Mouse (Mus musculus): ENCODE measurements around the gene Samd14. TPM values are rescaled to one million over a fixed set of nuclear protein-coding genes. Genes with fewer than 3 reads are reported as not detected.

Samd14 gene
- polyA plus RNA-seq, 1 experiment from 2014 or later = 57.8 TPM

- peak overlapping the region; percentile 98 for H3K4me3 ChIP-seq (ENCODE audit: low read depth, low read length)
- H3K27me3 ChIP-seq (replicated peaks; ENCODE audit: control insufficient read depth, insufficient read depth, low read length) = no peaks in the 10 kb centered on the region
- ATAC-seq (replicated peaks; ENCODE audit: low FRiP score) (peak; percentile 46), DNase-seq (ENCODE audit: low spot score) (no peak)
- peaks cover 93% of the 10 kb centered on the region for H3K4me1 ChIP-seq (replicated peaks; ENCODE audit: control insufficient read depth, insufficient read depth, low read length)
- peak overlapping the region; percentile 74 for H3K27ac ChIP-seq (ENCODE audit: low read depth, low read length)
- peak overlapping the region; percentile 69 for H3K9ac ChIP-seq (ENCODE audit: low read depth, low read length)
- H3K9me3 ChIP-seq (ENCODE audit: control insufficient read depth, low read length) = no peaks in the 10 kb centered on the region
- 66% methylated on average over 16 of the region's 16 CpGs for WGBS
- peak overlapping the region; percentile 95 for H3K4me2 ChIP-seq
- peaks cover 58% of the 10 kb centered on the region for H3K36me3 ChIP-seq (ENCODE audit: control insufficient read depth, insufficient read depth, low read length)
These were observed 11.6 kb upstream of the Samd14 start for GRCm38 (mm10) chr11:94998041-94998531.

GRCm38 (mm10) chr11:95000128-95000527 is 9.6 kb upstream of the Samd14 start:
- no peak for ATAC-seq (replicated peaks; ENCODE audit: low FRiP score)
- Histone ChIP-seq H3K27ac (ENCODE audit: low read depth, low read length) (peak overlapping the region; percentile 75), H3K4me1 (replicated peaks; ENCODE audit: control insufficient read depth, insufficient read depth, low read length) (peaks cover 88% of the 10 kb centered on the region), H3K9ac (ENCODE audit: low read depth, low read length) (no peak overlapping the region; the same call in 1 of the 2 replicates), H3K4me2 (peak overlapping the region; percentile 95), H3K9me3 (ENCODE audit: control insufficient read depth, low read length) (no peaks in the 10 kb centered on the region), H3K27me3 (replicated peaks; ENCODE audit: control insufficient read depth, insufficient read depth, low read length) (no peaks in the 10 kb centered on the region), H3K36me3 (ENCODE audit: control insufficient read depth, insufficient read depth, low read length) (peaks cover 64% of the 10 kb centered on the region), H3K4me3 (ENCODE audit: low read depth, low read length) (no peak overlapping the region)
- DNase-seq (ENCODE audit: low spot score) = no peak
- WGBS = 54% methylated on average over 8 of the region's 8 CpGs

- Histone ChIP-seq H3K27ac (ENCODE audit: low read depth, low read length) (peak overlapping the region; percentile 75), H3K4me1 (replicated peaks; ENCODE audit: control insufficient read depth, insufficient read depth, low read length) (peaks cover 88% of the 10 kb centered on the region), H3K36me3 (ENCODE audit: control insufficient read depth, insufficient read depth, low read length) (peaks cover 68% of the 10 kb centered on the region), H3K4me3 (ENCODE audit: low read depth, low read length) (peak overlapping the region; percentile 20), H3K4me2 (peak overlapping the region; percentile 95), H3K27me3 (replicated peaks; ENCODE audit: control insufficient read depth, insufficient read depth, low read length) (no peaks in the 10 kb centered on the region), H3K9me3 (ENCODE audit: control insufficient read depth, low read length) (no peaks in the 10 kb centered on the region), H3K9ac (ENCODE audit: low read depth, low read length) (peak overlapping the region; percentile 41; the same call in 1 of the 2 replicates)
- DNase-seq (ENCODE audit: low spot score) = no peak
- ATAC-seq (replicated peaks; ENCODE audit: low FRiP score) = no peak
- 18% methylated on average over 4 of the region's 4 CpGs for WGBS
These were observed 9.1 kb upstream of the Samd14 start for GRCm38 (mm10) chr11:95000548-95000947.

- Histone ChIP-seq H3K4me3 (ENCODE audit: low read depth, low read length) (peak overlapping the region; percentile 20), H3K4me2 (peak overlapping the region; percentile 95), H3K4me1 (replicated peaks; ENCODE audit: control insufficient read depth, insufficient read depth, low read length) (peaks cover 87% of the 10 kb centered on the region), H3K9ac (ENCODE audit: low read depth, low read length) (peak overlapping the region; percentile 41; the same call in 1 of the 2 replicates), H3K36me3 (ENCODE audit: control insufficient read depth, insufficient read depth, low read length) (peaks cover 69% of the 10 kb centered on the region), H3K27ac (ENCODE audit: low read depth, low read length) (peak overlapping the region; percentile 75), H3K9me3 (ENCODE audit: control insufficient read depth, low read length) (no peaks in the 10 kb centered on the region), H3K27me3 (replicated peaks; ENCODE audit: control insufficient read depth, insufficient read depth, low read length) (no peaks in the 10 kb centered on the region)
- ATAC-seq (replicated peaks; ENCODE audit: low FRiP score) (no peak), DNase-seq (ENCODE audit: low spot score) (peak; percentile 59)
- WGBS = 4% methylated on average over 8 of the region's 8 CpGs
These were observed 8.6 kb upstream of the Samd14 start for GRCm38 (mm10) chr11:95001058-95001457.

- no peaks in the 10 kb centered on the region for H3K27me3 ChIP-seq (replicated peaks; ENCODE audit: control insufficient read depth, insufficient read depth, low read length)
- peaks cover 87% of the 10 kb centered on the region for H3K4me1 ChIP-seq (replicated peaks; ENCODE audit: control insufficient read depth, insufficient read depth, low read length)
- H3K4me2 ChIP-seq = no peak overlapping the region
- H3K27ac ChIP-seq (ENCODE audit: low read depth, low read length) = no peak overlapping the region
- no peak for ATAC-seq (replicated peaks; ENCODE audit: low FRiP score)
- DNase-seq (ENCODE audit: low spot score) = no peak
- H3K9me3 ChIP-seq (ENCODE audit: control insufficient read depth, low read length) = no peaks in the 10 kb centered on the region
- peaks cover 67% of the 10 kb centered on the region for H3K36me3 ChIP-seq (ENCODE audit: control insufficient read depth, insufficient read depth, low read length)
- 87% methylated on average over 21 of the region's 21 CpGs for WGBS
- no peak overlapping the region for H3K4me3 ChIP-seq (ENCODE audit: low read depth, low read length)
- H3K9ac ChIP-seq (ENCODE audit: low read depth, low read length) = no peak overlapping the region
These were observed 7.9 kb upstream of the Samd14 start for GRCm38 (mm10) chr11:95001584-95002347.

- ATAC-seq (replicated peaks; ENCODE audit: low FRiP score) = no peak
- H3K4me1 ChIP-seq (replicated peaks; ENCODE audit: control insufficient read depth, insufficient read depth, low read length) = peaks cover 88% of the 10 kb centered on the region
- H3K9ac ChIP-seq (ENCODE audit: low read depth, low read length) = peak overlapping the region; percentile 23; the same call in 1 of the 2 replicates
- H3K4me2 ChIP-seq = no peak overlapping the region
- no peaks in the 10 kb centered on the region for H3K27me3 ChIP-seq (replicated peaks; ENCODE audit: control insufficient read depth, insufficient read depth, low read length)
- H3K4me3 ChIP-seq (ENCODE audit: low read depth, low read length) = no peak overlapping the region
- H3K27ac ChIP-seq (ENCODE audit: low read depth, low read length) = no peak overlapping the region
- WGBS = 91% methylated on average over 8 of the region's 8 CpGs
- H3K36me3 ChIP-seq (ENCODE audit: control insufficient read depth, insufficient read depth, low read length) = peaks cover 62% of the 10 kb centered on the region
- DNase-seq (ENCODE audit: low spot score) = no peak
- H3K9me3 ChIP-seq (ENCODE audit: control insufficient read depth, low read length) = no peaks in the 10 kb centered on the region
These were observed 7.0 kb upstream of the Samd14 start for GRCm38 (mm10) chr11:95002705-95003104.

GRCm38 (mm10) chr11:95004136-95004936 is 5.3 kb upstream of the Samd14 start:
- peaks cover 48% of the 10 kb centered on the region for H3K36me3 ChIP-seq (ENCODE audit: control insufficient read depth, insufficient read depth, low read length)
- WGBS = 75% methylated on average over 12 of the region's 12 CpGs
- DNase-seq (ENCODE audit: low spot score) (no peak), ATAC-seq (replicated peaks; ENCODE audit: low FRiP score) (no peak)
- peaks cover 83% of the 10 kb centered on the region for H3K4me1 ChIP-seq (replicated peaks; ENCODE audit: control insufficient read depth, insufficient read depth, low read length)
- H3K9me3 ChIP-seq (ENCODE audit: control insufficient read depth, low read length) = no peaks in the 10 kb centered on the region
- H3K4me2 ChIP-seq = 0 out of 2 replicates have a peak overlapping the region, but pooled peaks have one; percentile 3
- H3K27ac ChIP-seq (ENCODE audit: low read depth, low read length) = peak overlapping the region; percentile 73
- no peak overlapping the region for H3K4me3 ChIP-seq (ENCODE audit: low read depth, low read length)
- H3K27me3 ChIP-seq (replicated peaks; ENCODE audit: control insufficient read depth, insufficient read depth, low read length) = no peaks in the 10 kb centered on the region
- no peak overlapping the region for H3K9ac ChIP-seq (ENCODE audit: low read depth, low read length)

DNA sequence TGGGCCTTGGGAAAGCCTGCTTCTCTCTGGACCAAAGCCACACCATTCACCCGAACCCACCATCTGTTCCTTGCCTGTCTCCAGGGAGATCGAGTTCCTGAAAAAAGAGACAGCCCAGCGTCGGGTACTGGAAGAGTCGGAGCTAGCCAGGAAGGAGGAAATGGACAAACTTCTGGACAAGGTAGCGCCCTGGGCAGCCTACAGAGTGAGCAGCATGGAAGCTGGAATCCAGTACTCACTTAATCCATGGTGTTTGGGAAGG is 4.8 kb upstream of the Samd14 start:
- no peaks in the 10 kb centered on the region for H3K27me3 ChIP-seq (replicated peaks; ENCODE audit: control insufficient read depth, insufficient read depth, low read length)
- H3K4me3 ChIP-seq (ENCODE audit: low read depth, low read length) = no peak overlapping the region
- no peak overlapping the region for H3K9ac ChIP-seq (ENCODE audit: low read depth, low read length)
- no peaks in the 10 kb centered on the region for H3K9me3 ChIP-seq (ENCODE audit: control insufficient read depth, low read length)
- H3K36me3 ChIP-seq (ENCODE audit: control insufficient read depth, insufficient read depth, low read length) = peaks cover 45% of the 10 kb centered on the region
- no peak overlapping the region for H3K4me2 ChIP-seq
- ATAC-seq (replicated peaks; ENCODE audit: low FRiP score) (no peak), DNase-seq (ENCODE audit: low spot score) (no peak)
- H3K27ac ChIP-seq (ENCODE audit: low read depth, low read length) = peak overlapping the region; percentile 73; the same call in 1 of the 2 replicates
- H3K4me1 ChIP-seq (replicated peaks; ENCODE audit: control insufficient read depth, insufficient read depth, low read length) = peaks cover 79% of the 10 kb centered on the region
- 73% methylated on average over 6 of the region's 6 CpGs for WGBS
